Mouse (Mus musculus) cerebellum, adult 2 months (tissue): ENCODE results near the gene Gm20708. TPM values are rescaled to one million over a fixed set of nuclear protein-coding genes. Genes with fewer than 3 reads are reported as not detected.
"Not testable (repeated sequence)": the region's sequence is repeated elsewhere in the genome, so short reads cannot be mapped to it uniquely, and the experiment has no call there.

Source experiments
- DNase-seq, 2 experiments: peaks; one replicate each; pipeline ENCODE4 v3.0.0; 2021
- H3K27ac ChIP-seq: fragments of 200-500 bp; 2 replicates; pipeline ENCODE4 v1.5.1; 2012; ENCODE audit warnings: low read length, control low read depth, inconsistent platforms; ENCODE audit not compliant: insufficient read depth
- H3K27me3 ChIP-seq: fragments of 200-500 bp; 2 replicates; pipeline ENCODE4 v1.6.1; 2012; ENCODE audit warnings: inconsistent platforms, mild to moderate bottlenecking, low read length, moderate library complexity; ENCODE audit not compliant: control insufficient read depth, insufficient read depth
- H3K4me1 ChIP-seq: fragments of 200-500 bp; 2 replicates; pipeline ENCODE4 v1.6.1; 2011; ENCODE audit warnings: low read length; ENCODE audit not compliant: control insufficient read depth, insufficient read depth
- H3K4me3 ChIP-seq: fragments of 200-500 bp; replicated peaks from 2 replicates; pipeline ENCODE3; 2011; ENCODE audit warnings: mild to moderate bottlenecking, low read depth, low read length, control low read depth; ENCODE audit not compliant: insufficient read depth
- CTCF ChIP-seq: fragments of 200-500 bp; IDR thresholded peaks from 2 replicates; pipeline ENCODE4 v1.5.1; 2011; ENCODE audit warnings: low read depth, mild to moderate bottlenecking, control low read depth, low read length, moderate library complexity, borderline replicate concordance; ENCODE audit not compliant: insufficient read depth
- POLR2A ChIP-seq: fragments of 200-500 bp; IDR thresholded peaks from 2 replicates; pipeline ENCODE4 v1.6.1; 2011; ENCODE audit warnings: low read length, control low read depth, borderline replicate concordance; ENCODE audit not compliant: insufficient read depth
- WGBS: fragments of 180-500 bp; shearing (Covaris S2); methylation state at CpG from one replicate; pipeline ENCODE4 v1.1.7; 2018; 5-methylcytosine and 5-hydroxymethylcytosine counted together
- polyA plus RNA-seq: library from polyadenylated mRNA; depleted of rRNA; stranded (reverse); fragments of >200 nt; gene quantifications from 2 replicates; pipeline ENCODE4 v1.2.3, GENCODE M21; 2012

Gene Gm20708
- polyA plus RNA-seq, 1 experiment = 0.93 TPM

DNA sequence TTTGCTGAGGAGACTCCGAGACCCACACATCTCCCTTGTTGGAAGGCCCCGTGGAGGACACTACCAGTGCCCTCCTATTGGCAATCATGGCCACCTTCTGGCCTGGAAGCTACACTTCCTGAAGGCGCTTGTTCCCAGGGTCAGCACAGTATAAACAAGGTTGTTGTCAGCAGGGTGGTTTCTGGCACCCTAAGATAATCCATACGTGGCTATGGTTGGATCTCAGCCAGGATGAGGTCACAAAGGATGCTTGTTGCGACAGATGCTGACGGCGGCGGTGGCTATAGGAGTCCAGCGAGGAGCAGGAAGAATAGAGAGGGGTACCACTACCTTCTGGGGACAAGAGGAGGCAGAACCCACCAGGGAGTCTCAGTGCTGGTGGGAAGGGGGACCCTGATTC lies 20.9 kb downstream of the Gm20708 start:
- no peak for TF ChIP-seq POLR2A
- no peak for TF ChIP-seq CTCF
- Histone ChIP-seq H3K4me1 (peaks cover 8% of the 10 kb centered on the region; the same call in 1 of the 2 replicates), H3K4me3 (no peak overlapping the region), H3K27me3 (no peaks in the 10 kb centered on the region; the same call in 1 of the 2 replicates), H3K27ac (no peak overlapping the region)
- 70% methylated on average over 9 of the region's 9 CpGs for WGBS
- DNase-seq = no peak

DNA sequence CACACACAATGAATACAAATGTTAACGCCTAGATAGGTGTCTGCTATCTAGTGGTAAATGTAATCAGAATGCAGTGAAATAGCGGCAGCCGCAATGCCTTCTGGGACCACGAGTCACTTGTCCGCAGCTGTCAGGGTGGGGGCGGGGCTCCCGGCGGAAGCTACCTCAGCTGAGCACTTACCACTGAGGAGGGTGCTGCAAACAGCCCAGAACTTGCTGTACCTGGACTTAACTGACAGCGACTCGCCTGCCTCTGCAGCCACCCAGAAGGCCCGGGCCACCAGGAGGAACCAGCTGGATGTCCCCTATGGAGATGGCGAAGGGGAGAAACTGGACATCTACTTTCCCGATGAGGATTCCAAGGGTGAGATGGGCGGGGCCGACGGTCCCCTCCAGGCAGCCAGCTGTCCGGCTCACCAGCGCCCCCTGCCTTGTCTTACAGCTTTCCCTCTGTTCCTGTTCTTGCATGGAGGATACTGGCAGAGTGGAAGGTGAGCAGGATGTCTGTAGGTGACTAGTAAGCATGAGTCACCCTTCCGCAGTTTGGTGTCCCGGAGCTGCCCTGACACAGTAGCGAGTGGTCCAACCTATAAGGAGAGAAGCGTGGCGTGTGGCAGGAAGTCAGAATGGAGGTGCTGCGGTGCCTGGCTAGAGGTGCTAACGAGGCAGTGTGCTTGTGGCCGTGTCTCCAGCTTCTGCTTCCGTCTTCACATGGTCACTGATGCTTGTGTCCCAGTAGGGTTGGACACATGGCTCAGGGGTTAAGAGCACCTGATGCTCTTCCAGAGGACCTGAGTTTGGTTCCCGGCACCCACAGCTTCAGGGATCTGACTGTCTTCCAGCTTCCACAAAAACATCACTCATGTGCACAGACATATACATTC lies 22.9 kb downstream of the Gm20708 start:
- H3K4me1 ChIP-seq = peaks cover 4% of the 10 kb centered on the region; the same call in 1 of the 2 replicates
- 26% methylated on average over 28 of the region's 28 CpGs for WGBS
- H3K27me3 ChIP-seq = no peaks in the 10 kb centered on the region
- peak; percentile 31 to 56 for DNase-seq
- H3K4me3 ChIP-seq = no peak overlapping the region
- no peak overlapping the region for H3K27ac ChIP-seq
- TF ChIP-seq CTCF (peak; percentile 57; the same call in 1 of the 2 replicates), POLR2A (no peak)

DNA sequence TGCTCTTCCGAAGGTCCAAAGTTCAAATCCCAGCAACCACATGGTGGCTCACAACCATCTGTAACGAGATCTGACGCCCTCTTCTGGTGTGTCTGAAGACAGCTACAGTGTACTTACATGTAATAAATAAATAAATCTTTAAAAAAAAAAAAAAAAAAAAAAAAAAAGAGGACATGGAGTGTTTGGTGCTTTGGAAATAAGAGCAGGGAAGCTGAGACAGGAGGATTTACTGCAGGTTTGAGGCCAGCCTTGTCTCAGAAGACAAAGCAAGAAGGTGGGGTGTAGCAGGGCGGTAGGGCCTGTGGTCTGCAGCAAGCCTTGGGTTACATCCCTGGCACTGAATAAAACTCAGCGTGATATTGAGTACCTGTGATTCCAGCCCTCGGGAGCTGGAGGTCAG lies 24.0 kb downstream of the Gm20708 start:
- WGBS = 96% methylated on average over 4 of the region's 6 CpGs
- H3K27ac ChIP-seq, H3K4me1 ChIP-seq, H3K4me3 ChIP-seq, H3K27me3 ChIP-seq, DNase-seq: not testable (repeated sequence)

DNA sequence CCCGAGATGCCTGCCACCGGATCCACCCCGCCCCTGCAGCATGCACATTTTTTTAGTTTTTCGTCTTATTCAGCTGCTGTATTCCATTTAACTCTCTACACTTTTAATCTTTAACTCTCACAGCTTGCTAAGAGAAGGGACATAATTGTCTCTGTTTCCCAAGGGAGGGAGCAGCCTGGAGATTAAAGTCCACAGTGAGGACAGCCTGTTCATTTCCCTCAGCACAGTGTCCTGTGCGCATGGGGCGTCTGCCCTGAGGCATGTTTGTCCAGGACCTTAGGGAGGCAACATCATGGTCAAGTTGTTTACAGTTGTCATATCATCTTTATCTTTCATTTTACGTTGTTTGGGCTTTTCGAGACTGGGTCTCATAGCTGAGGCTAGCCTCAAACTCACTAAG lies 24.6 kb downstream of the Gm20708 start:
- no peak overlapping the region for H3K4me3 ChIP-seq
- DNase-seq = no peak
- 95% methylated on average over 8 of the region's 8 CpGs for WGBS
- TF ChIP-seq CTCF = no peak
- TF ChIP-seq POLR2A = no peak
- no peak overlapping the region for H3K27ac ChIP-seq
- H3K27me3 ChIP-seq = no peaks in the 10 kb centered on the region
- no peaks in the 10 kb centered on the region; the same call in 1 of the 2 replicates for H3K4me1 ChIP-seq

DNA sequence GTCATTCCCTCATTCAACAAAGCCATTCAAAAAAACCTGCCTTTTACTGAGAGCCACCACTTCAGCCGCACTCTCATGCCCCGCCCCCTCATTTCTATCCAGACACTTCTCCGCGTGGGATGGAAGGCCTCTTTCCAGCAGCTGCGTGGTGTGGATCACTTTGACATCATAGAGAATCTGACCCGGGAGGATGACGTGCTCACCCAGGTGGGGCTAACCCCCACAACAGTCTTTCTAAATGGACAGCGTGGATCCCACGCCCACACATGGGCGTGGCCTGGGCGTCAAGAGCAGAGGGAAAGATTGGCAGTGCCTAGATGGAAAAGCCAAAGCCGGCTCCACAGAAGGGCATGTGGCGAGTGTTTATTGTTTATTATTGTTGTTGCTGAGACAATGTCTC lies 26.8 kb downstream of the Gm20708 start:
- DNase-seq = no peak
- H3K27ac ChIP-seq = no peak overlapping the region

DNA sequence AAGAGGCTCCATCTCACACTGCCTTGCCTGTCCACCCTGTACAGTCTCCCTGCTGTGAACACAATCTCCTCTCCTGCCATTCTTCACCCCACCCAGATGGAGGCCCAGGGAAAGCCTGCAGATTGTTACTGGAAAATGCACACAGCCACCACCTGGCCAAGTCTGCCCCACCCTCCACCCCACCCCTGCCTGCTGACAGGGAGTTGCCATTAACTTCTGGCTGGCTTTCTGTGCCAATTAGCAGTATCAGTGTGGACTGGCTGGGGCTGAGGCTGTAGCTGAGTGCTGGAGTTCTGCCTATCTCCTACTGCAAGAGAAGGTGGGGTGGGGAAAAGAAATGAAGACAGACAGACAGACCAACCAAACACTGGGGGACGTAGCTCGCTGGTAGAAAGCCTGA lies 29.1 kb downstream of the Gm20708 start:
- Histone ChIP-seq H3K4me1 (no peaks in the 10 kb centered on the region), H3K4me3 (no peak overlapping the region), H3K27ac (no peak overlapping the region), H3K27me3 (no peaks in the 10 kb centered on the region)
- no peak for DNase-seq
- TF ChIP-seq POLR2A = no peak
- 67% methylated on average over 2 of the region's 2 CpGs for WGBS

More for the DNA sequence above, 26.8 kb downstream of the Gm20708 start:
- Histone ChIP-seq H3K27me3 (no peaks in the 10 kb centered on the region), H3K4me1 (no peaks in the 10 kb centered on the region), H3K4me3 (no peak overlapping the region)
- 26% methylated on average over 13 of the region's 13 CpGs for WGBS
- TF ChIP-seq POLR2A (no peak), CTCF (no peak)

DNA sequence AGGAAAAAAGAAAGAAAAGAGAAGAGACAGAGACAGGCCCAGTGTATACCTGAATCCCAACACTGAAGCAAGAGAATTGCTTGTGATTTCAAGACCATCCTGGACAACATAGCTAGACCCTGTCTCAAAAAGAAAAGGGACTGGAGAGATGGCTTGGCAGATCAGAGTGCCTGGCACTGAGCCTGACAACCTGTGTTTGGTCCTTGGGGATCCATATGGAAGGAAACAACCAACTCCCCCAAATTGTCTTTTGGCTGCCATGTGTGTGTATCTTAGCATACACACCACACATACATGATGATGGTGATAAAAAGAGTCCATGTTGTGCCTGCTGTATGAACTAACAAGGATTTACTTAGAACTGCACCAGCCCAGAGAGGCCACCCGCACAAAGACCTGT lies 29.6 kb downstream of the Gm20708 start:
- DNase-seq = no peak
- no peak overlapping the region for H3K4me3 ChIP-seq
- no peak overlapping the region for H3K27ac ChIP-seq
- H3K27me3 ChIP-seq = no peaks in the 10 kb centered on the region
- H3K4me1 ChIP-seq = no peaks in the 10 kb centered on the region
- no peak for TF ChIP-seq POLR2A
- 89% methylated on average over 1 of the region's 1 CpGs for WGBS

DNA sequence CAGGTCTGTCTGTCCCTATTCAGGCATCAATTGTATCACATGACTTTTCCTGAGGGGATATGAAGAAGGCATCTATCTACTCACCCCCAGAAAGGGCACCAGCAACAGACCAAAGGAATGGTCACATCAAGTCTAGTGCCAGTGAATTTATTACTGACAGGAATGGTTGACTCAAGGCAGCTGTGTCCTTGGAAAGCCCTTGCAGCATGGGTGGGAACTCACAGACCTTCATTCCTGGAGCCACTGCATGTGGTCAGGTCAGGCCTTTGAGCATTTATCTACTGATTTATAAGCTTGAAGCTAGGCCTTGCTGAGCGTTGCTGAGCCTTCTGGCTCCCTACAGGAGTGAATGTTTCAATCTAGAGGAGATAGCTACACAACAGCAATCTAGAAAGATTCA lies 31.4 kb downstream of the Gm20708 start:
- 61% methylated on average over 1 of the region's 1 CpGs for whole genome bisulfite sequencing
- H3K4me1 ChIP-seq = no peaks in the 10 kb centered on the region
- H3K27ac ChIP-seq = no peak overlapping the region
- H3K4me3 ChIP-seq = no peak overlapping the region
- TF ChIP-seq POLR2A = no peak
- no peak for TF ChIP-seq CTCF
- no peaks in the 10 kb centered on the region for H3K27me3 ChIP-seq
- DNase-seq = no peak
